Mouse (Mus musculus): ENCODE measurements around the gene Fam243. TPM values are rescaled to one million over a fixed set of nuclear protein-coding genes. Genes with fewer than 3 reads are reported as not detected.

The Fam243 gene
- total and polyA plus RNA-seq, 2 experiments from 2014 or later: 0.05 TPM; not detected in 1

GRCm38 (mm10) chr16:92334600-92334999 is 13.4 kb upstream of the Fam243 start:
- no peak overlapping the region for H3K4me3 ChIP-seq (ENCODE audit: low read depth, low read length)
- no peaks in the 10 kb centered on the region for H3K36me3 ChIP-seq (replicated peaks; ENCODE audit: control insufficient read depth, insufficient read depth, low read length)
- peaks cover 8% of the 10 kb centered on the region; the same call in 1 of the 2 replicates for H3K4me1 ChIP-seq (ENCODE audit: control insufficient read depth, insufficient read depth)
- TF ChIP-seq CTCF (IDR thresholded peaks at IDR 0.05; ENCODE audit: low read depth): peak; percentile 28; the same call in 1 of the 2 replicates
- TF ChIP-seq EP300 (IDR thresholded peaks at IDR 0.05; ENCODE audit: low read depth): no peak
- no peaks in the 10 kb centered on the region for H3K27me3 ChIP-seq (ENCODE audit: control insufficient read depth, insufficient read depth, low read length)
- ATAC-seq (ENCODE audit: insufficient read depth, low read depth): no peak
- no peak overlapping the region for H3K27ac ChIP-seq (ENCODE audit: low read depth)
- no peak overlapping the region for H3K9ac ChIP-seq (replicated peaks; ENCODE audit: low read depth, low read length)
- WGBS: 60% methylated on average over 9 of the region's 9 CpGs
- no peak overlapping the region for H3K4me2 ChIP-seq (ENCODE audit: low read depth, low read length)
- no peaks in the 10 kb centered on the region for H3K9me3 ChIP-seq (replicated peaks; ENCODE audit: control insufficient read depth, low read length)
- no peak for DNase-seq (ENCODE audit: low spot score)

DNA sequence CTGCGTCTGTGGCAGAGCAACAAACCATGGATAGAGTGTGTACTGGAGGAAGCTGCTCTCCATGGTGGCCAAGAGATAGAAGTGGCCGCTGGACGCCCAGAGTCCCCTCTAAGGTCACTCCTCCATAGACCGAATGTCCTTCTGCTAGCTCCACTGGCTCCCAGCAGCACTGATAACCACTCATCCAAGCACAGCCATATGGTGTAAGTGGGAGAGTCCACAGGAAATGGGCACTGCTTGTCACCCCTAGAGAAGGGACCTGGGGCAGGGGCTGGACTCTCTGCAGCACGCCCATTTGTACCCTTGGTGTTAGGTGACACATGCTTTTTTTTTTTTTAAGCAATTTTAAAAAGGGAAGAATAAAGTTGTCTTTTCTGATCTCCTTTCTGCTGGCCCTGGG is 9.7 kb upstream of the Fam243 start:
- Histone ChIP-seq H3K9ac (replicated peaks; ENCODE audit: low read depth, low read length) (no peak overlapping the region), H3K4me3 (ENCODE audit: low read depth, low read length) (no peak overlapping the region), H3K9me3 (replicated peaks; ENCODE audit: control insufficient read depth, low read length) (no peaks in the 10 kb centered on the region), H3K27ac (ENCODE audit: low read depth) (peak overlapping the region; percentile 12; the same call in 1 of the 2 replicates), H3K36me3 (replicated peaks; ENCODE audit: control insufficient read depth, insufficient read depth, low read length) (no peaks in the 10 kb centered on the region), H3K4me1 (ENCODE audit: control insufficient read depth, insufficient read depth) (peaks cover 8% of the 10 kb centered on the region; the same call in 1 of the 2 replicates), H3K4me2 (ENCODE audit: low read depth, low read length) (no peak overlapping the region), H3K27me3 (ENCODE audit: control insufficient read depth, insufficient read depth, low read length) (no peaks in the 10 kb centered on the region)
- WGBS: 49% methylated on average over 5 of the region's 5 CpGs
- peak; percentile 21; the same call in 1 of the 2 replicates for ATAC-seq (ENCODE audit: insufficient read depth, low read depth)
- TF ChIP-seq EP300 (IDR thresholded peaks at IDR 0.05; ENCODE audit: low read depth) (no peak), CTCF (IDR thresholded peaks at IDR 0.05; ENCODE audit: low read depth) (no peak)
- DNase-seq (ENCODE audit: low spot score): no peak

DNA sequence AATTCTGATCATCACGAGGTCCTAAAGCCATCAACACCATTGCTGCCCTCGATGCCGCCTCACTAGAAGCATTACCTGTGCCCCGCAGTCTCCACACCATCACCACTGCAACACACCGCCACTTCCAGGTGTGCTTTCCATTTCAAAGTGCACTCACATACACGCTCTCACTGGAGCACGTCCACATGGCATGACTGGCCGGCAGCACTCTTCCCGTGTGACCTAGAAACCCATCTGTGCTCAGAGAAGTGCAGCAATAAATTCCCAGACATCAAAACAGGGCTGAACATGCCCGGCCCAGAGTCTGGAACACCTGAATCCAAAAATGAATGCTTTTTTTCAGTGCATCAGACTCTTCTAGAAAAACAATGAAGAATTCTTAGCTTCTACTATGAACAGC is 6.7 kb upstream of the Fam243 start:
- Histone ChIP-seq H3K4me2 (ENCODE audit: low read depth, low read length) (no peak overlapping the region), H3K4me1 (ENCODE audit: control insufficient read depth, insufficient read depth) (peaks cover 8% of the 10 kb centered on the region; the same call in 1 of the 2 replicates), H3K4me3 (ENCODE audit: low read depth, low read length) (no peak overlapping the region), H3K27me3 (ENCODE audit: control insufficient read depth, insufficient read depth, low read length) (no peaks in the 10 kb centered on the region), H3K9me3 (replicated peaks; ENCODE audit: control insufficient read depth, low read length) (no peaks in the 10 kb centered on the region), H3K36me3 (replicated peaks; ENCODE audit: control insufficient read depth, insufficient read depth, low read length) (no peaks in the 10 kb centered on the region), H3K27ac (ENCODE audit: low read depth) (no peak overlapping the region), H3K9ac (replicated peaks; ENCODE audit: low read depth, low read length) (no peak overlapping the region)
- DNase-seq (ENCODE audit: low spot score) (no peak), ATAC-seq (ENCODE audit: insufficient read depth, low read depth) (no peak)
- WGBS: 84% methylated on average over 10 of the region's 10 CpGs
- TF ChIP-seq EP300 (IDR thresholded peaks at IDR 0.05; ENCODE audit: low read depth) (no peak), CTCF (IDR thresholded peaks at IDR 0.05; ENCODE audit: low read depth) (no peak)

DNA sequence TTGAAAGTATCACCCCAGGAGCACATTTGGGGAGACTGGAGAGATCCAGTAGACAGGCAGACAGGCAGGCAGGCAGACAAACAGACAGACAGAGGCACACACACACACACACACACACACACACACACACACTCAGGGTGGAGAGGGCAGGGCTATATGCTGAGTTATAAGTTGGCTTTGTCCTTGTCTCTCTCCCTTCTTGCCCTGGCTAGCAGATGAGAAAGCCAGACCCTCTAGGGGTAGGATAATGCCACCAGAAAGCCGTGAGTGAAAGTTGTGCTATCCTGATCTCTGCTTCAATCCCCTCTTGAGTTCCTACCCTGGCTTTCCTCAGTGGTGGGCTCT is 3.8 kb upstream of the Fam243 start:
- WGBS: 43% methylated on average over 1 of the region's 1 CpGs
- TF ChIP-seq CTCF (IDR thresholded peaks at IDR 0.05; ENCODE audit: low read depth) (no peak), EP300 (IDR thresholded peaks at IDR 0.05; ENCODE audit: low read depth) (no peak)
- H3K27me3 ChIP-seq (ENCODE audit: control insufficient read depth, insufficient read depth, low read length): no peaks in the 10 kb centered on the region
- no peak overlapping the region for H3K4me2 ChIP-seq (ENCODE audit: low read depth, low read length)
- H3K4me3 ChIP-seq (ENCODE audit: low read depth, low read length): no peak overlapping the region
- no peak overlapping the region for H3K9ac ChIP-seq (replicated peaks; ENCODE audit: low read depth, low read length)
- no peak overlapping the region for H3K27ac ChIP-seq (ENCODE audit: low read depth)
- no peak for DNase-seq (ENCODE audit: low spot score)
- no peaks in the 10 kb centered on the region for H3K9me3 ChIP-seq (replicated peaks; ENCODE audit: control insufficient read depth, low read length)
- no peaks in the 10 kb centered on the region for H3K4me1 ChIP-seq (ENCODE audit: control insufficient read depth, insufficient read depth)
- ATAC-seq (ENCODE audit: insufficient read depth, low read depth): no peak
- H3K36me3 ChIP-seq (replicated peaks; ENCODE audit: control insufficient read depth, insufficient read depth, low read length): no peaks in the 10 kb centered on the region

DNA sequence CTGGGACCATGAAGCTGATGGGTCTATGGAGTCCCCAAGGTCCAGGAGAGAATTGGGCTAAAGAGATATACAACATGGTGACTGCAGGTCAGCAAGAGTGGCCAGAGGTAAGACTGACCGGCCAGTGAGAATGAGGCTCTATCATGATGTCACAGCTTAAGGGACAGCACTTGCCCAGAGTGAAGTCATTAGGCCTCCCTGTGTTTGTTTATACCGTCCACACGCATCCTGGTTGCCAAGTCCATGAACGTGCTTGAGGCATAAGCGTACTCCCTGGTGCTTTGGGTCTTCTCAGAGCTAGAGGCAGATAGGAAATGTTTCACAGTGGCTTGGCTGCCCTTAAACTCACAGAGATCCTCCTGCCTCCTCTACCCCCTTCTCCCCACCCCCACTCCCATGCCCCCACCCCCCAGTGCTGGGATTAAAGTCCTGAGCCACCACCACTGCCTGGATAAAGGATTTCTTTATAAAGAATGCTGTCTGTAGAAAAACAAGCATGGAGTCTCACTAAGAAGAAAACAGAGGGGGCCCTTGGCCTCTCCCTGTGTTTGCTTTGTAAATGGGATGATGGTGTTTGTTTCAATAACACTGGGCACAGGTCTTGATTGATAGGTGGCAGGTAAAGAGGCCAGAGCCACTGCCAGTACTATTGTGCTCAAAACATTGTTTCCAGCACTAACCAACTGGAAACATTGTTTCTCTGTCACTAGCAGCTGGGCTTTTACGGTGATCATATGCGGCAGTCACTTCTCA is 3.2 kb upstream of the Fam243 start:
- DNase-seq (ENCODE audit: low spot score) (no peak), ATAC-seq (ENCODE audit: insufficient read depth, low read depth) (no peak)
- TF ChIP-seq EP300 (IDR thresholded peaks at IDR 0.05; ENCODE audit: low read depth): no peak
- no peak for TF ChIP-seq CTCF (IDR thresholded peaks at IDR 0.05; ENCODE audit: low read depth)
- Histone ChIP-seq H3K9me3 (replicated peaks; ENCODE audit: control insufficient read depth, low read length) (no peaks in the 10 kb centered on the region), H3K36me3 (replicated peaks; ENCODE audit: control insufficient read depth, insufficient read depth, low read length) (no peaks in the 10 kb centered on the region), H3K4me1 (ENCODE audit: control insufficient read depth, insufficient read depth) (no peaks in the 10 kb centered on the region), H3K9ac (replicated peaks; ENCODE audit: low read depth, low read length) (no peak overlapping the region), H3K4me3 (ENCODE audit: low read depth, low read length) (no peak overlapping the region), H3K4me2 (ENCODE audit: low read depth, low read length) (no peak overlapping the region), H3K27ac (ENCODE audit: low read depth) (no peak overlapping the region), H3K27me3 (ENCODE audit: control insufficient read depth, insufficient read depth, low read length) (no peaks in the 10 kb centered on the region)
- WGBS: 60% methylated on average over 7 of the region's 7 CpGs

GRCm38 (mm10) chr16:92320361-92320760 is 880 bp downstream of the Fam243 start:
- Histone ChIP-seq H3K9me3 (replicated peaks; ENCODE audit: control insufficient read depth, low read length) (no peaks in the 10 kb centered on the region), H3K4me2 (ENCODE audit: low read depth, low read length) (no peak overlapping the region), H3K4me3 (ENCODE audit: low read depth, low read length) (no peak overlapping the region), H3K27ac (ENCODE audit: low read depth) (no peak overlapping the region), H3K36me3 (replicated peaks; ENCODE audit: control insufficient read depth, insufficient read depth, low read length) (no peaks in the 10 kb centered on the region), H3K9ac (replicated peaks; ENCODE audit: low read depth, low read length) (no peak overlapping the region), H3K27me3 (ENCODE audit: control insufficient read depth, insufficient read depth, low read length) (no peaks in the 10 kb centered on the region), H3K4me1 (ENCODE audit: control insufficient read depth, insufficient read depth) (no peaks in the 10 kb centered on the region)
- ATAC-seq (ENCODE audit: insufficient read depth, low read depth): no peak
- WGBS: 73% methylated on average over 3 of the region's 3 CpGs
- no peak for DNase-seq (ENCODE audit: low spot score)
- no peak for TF ChIP-seq EP300 (IDR thresholded peaks at IDR 0.05; ENCODE audit: low read depth)
- TF ChIP-seq CTCF (IDR thresholded peaks at IDR 0.05; ENCODE audit: low read depth): no peak

Data from heart, postnatal 0 days (tissue).